Mouse (Mus musculus) right cerebral cortex, adult 18-20 months (tissue): ENCODE measurements at regions not wholly inside any gene's neighbourhood (a gene's known extent, or its start where the extent isn't known, plus 50 kb on each side); places are given as distances from the start of the nearest gene placed in this dataset.
A peak's percentile ranks its signal among the peaks of the same experiment; 100 is the strongest.

ENCODE experiments used
- DNase-seq: peaks from one replicate; pipeline ENCODE4 v3.0.0; 2022; ENCODE audit warnings: mixed read lengths

DNA sequence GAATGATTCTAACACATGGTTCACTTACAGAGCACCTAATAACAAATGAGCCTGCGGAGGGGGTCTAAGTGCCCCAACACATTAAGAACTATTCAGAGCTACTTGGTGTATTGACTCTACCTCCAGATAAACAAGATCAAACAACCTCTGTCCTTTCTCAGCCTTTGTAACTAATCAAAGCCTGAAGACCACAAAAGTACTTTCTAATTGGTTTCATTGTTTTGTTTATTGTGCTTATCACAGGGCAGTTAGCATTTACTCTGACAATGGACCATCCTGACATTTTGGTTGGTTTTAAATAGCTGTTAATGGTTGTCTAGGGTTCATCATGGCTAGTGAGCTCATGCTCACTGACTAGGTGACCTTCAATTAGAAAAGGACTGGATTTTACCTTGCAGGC is 435.2 kb upstream of the 4930412O13Rik start:
- no peak for DNase-seq

DNA sequence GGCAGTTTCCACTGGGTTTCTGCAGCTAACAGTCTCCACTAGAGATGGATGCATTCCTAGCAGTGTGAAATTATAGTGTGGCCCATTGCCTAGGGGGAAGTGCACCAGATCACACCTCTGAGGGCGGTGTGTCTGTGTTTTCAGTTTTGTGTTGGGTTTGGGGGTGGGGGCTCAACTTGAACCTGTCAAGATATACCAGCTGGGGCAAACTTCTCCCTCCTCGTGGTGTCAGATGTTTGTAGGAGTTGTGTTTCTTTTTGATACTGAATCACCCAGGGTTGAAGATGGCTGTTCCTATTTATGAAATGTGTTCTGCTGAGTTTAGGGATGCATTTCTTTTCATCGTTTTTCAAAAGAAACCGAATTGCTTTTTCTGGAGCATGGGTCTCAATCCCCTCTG is 416.6 kb upstream of the 4930412O13Rik start:
- peak; percentile 53 for DNase-seq

DNA sequence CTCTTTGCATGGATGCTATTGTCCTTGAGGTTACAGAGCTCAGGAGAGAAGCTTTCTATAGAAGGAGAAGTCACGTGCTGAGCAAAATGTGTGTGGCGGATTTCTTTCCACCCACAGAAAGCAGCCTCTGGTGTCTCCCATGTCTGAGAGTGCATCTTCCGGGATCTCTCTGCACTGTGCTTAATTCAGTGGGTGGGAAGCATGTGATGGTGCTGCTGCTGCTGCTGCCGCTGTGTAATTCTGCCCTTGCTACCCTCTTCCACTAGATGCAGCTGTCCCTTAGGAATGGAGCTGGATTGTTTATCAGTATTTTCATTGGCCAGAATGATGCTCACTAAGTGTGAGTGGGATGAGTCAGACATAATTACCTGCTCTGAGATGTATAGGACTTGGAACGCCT is 416.2 kb upstream of the 4930412O13Rik start:
- peak; percentile 55 for DNase-seq

DNA sequence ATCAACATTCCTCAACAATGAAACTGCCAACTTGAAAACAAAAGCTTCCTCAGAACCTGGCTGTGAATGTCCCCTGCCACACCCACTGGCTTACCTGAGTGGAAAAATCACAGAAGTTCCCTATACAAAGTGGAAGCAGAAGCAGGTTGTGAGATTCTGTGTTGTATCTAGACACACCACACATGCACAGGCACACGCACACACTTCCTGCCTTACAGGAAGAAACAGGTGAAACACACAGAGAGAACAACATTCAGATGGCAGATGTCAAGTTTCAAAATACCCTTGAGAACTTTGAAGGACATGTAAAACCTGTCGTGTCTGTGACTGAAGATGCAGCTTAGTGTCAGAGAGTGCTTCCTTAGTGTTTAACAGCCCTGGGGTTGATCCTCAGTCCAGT is 413.5 kb upstream of the 4930412O13Rik start:
- no peak for DNase-seq

DNA sequence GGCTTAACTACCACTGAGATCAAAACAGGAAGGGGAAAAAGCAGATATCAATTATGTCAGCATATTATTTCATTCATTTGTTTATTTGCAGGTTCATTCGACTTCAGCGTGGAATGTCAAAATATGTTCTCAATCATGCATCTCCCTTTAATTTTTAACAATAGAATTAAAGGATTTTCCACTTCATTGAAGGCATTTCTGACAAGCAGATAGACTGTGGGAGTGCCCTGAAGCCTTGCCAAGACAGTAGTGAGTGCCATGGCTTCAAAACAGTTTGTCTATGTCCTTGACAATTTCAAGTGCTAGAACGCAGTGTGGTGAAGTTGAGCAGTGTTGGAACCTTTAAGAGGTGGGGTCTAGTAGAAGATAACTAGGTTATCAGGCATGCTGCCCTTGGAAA is 412.4 kb upstream of the 4930412O13Rik start:
- no peak for DNase-seq

DNA sequence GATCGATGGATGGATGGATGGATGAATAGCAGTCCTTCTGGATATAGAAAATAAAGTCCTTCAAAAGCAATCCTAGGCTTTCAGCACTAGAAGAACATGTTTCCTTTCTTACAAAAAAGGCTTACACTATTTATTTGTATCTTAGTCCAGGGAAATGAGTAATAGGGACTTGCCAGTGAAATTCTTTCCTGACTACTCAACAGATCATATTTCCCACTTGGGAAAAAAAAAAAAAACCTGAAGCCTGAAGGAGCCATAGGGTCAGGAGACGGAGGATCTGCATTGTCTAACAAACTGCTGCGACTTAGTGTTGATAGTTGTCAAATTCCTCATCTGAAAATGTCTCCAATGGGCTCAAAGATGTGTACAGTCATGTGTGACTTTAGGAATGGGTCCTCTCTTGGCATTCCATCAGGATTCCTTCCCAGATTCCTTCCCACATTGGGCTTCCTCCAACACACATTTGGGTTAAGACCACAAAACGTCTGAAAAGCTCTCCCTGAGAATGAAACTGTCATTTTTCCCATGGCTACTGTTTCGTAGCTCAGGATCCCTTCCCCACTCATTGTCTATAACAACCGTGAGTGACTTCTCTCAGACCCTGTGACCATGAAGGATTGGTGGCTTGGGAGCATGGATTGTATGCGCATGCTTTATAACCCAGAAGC is 399.2 kb upstream of the 4930412O13Rik start:
- DNase-seq: no peak

DNA sequence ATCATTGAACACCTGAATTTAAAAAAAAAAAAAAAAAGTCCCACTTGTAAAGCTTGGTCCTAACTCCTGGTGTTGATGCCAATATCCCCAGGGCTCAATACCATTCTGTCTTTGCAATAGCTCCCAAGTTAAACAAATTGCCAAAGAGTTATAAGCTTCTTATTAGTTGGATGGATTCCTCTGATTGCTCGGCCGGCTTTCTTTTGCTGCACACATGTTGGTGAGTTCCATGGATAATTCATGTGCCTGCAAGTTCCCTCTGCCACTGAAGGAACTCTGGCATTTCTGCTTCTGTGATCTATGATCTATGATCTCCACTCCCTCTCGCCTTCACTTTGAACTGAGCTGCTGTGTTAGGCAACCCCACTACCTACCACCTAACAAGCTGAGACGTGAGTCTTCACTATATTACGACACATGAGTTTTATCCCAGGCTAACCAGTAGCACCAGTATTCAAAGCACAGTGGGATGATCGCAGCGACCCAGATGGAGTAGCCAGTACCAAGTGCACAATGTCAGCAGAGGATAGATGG is 393.6 kb upstream of the 4930412O13Rik start:
- no peak for DNase-seq

DNA sequence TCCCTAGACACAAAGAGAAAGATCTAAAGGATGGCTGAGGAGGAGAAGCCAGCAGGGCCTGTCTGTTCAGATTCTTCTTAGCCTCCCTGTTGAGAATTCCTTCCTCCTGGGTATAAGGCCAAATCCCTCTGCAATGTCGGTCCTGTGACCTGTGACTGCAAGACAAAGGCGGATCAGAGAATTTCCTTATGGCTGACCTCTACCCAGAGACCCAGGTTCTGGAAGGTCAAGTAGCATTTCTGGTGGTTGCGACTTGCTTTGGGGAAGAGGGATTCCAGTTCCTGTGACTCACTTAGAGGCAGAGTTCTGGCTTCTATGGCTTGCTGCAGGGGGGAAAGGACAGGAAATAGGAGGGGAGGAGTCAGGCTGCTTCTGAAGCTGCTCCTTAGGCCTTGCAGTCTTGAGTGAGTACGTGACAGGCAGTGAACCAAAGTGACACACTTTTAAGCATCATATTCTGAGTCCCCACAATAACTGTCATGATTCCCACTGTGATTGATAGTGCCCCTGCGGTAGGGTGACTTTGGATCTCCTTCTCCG is 387.4 kb upstream of the 4930412O13Rik start:
- no peak for DNase-seq

DNA sequence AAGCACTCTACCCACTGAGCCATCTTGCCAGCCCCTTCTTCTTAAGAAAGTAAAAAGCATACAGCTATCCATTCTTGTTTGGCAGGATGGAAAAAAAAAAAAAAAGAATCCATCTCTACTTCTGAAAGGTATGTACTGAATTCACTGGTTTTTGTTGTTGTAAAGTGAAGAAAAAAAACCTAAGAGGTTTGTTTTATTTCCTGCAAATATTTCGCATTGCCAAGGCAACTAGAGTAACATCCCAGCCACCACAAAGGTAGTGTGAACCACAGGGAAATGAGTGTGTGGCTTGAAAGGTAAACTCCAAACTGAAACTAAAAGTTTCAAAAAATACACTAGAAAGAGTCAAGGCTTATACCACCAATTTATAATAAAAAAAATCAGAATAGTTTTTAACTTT is 361.0 kb upstream of the 4930412O13Rik start:
- no peak for DNase-seq

DNA sequence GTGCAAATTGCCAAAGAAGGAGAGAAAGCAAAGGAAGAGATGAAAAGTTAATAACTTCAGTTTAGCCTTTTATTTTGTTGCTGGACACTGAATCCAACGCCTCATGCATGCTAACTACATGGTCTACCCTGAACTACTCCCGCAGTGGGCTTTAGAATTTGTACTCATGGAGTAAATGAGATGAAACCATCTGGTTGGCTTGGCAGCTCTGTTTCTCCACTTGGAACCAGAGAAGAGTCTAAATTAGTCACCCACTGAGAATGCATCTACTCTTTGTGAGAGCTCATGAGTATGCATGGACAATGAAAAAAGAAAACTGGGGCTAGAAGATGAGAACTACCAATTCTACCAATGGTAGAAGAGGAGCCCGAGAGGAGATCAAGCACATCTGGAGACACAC is 355.1 kb upstream of the 4930412O13Rik start:
- DNase-seq: no peak

DNA sequence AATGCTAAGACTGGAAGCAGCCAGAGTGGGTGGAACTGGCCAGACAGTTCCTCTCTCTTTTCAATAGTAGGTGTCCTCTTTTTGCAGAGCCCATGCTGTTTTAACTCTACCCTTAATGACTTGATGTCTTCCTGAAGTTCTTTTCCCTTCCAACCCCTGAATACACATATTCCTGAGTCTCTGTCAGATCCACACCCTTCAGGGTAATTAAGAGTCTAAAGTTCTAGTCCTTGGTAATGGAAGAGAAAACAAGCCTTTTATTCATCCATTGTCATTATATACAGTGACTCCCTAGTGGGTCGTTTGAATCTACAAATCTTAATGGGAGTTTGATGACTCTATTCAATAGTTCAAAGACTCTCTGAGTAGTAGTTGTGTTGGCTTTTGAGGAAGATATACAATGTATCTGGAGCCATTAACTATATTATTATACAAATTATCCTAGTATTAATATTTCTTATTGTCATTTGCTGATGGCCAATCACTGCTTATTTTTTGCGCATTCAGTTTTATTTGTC is 345.9 kb upstream of the 4930412O13Rik start:
- DNase-seq: no peak

DNA sequence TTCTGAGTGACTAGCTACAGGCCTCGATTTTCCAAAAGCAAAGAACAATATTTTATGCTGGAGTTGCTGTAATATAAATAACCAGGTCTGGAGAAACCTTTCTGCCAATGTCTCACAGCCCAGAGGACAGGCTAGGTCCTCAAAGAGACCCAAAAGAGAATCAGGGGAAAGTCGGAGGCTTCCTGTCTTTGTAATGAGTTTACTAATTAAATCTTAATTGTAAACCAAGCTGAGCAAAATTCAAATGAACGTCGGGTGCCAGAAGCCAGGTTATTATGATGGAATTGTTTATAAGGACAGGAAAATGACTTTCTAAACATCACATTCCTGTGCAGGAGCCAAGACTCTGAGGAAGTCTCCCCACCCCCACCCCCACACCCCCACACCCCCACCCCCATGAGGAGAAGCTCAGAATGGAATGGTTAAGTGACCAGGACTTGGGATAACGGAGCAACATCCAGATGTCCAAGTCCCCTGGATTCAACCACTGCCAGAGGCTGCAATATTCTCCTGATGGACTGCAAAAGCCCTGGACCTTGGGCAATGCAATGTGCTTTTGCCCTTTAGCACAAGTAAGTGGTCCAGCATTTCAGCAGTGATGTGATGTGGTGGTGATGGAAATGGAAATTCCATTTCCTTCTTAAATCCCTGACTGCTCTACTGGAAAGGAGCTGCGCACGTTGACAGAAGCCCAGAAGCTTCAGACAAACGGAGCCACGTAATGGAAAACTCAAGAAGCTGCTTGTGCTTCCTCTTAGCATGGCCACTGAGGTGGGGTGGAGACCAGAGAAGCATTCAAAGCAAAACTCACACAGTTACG is 333.1 kb upstream of the 4930412O13Rik start:
- DNase-seq: no peak

DNA sequence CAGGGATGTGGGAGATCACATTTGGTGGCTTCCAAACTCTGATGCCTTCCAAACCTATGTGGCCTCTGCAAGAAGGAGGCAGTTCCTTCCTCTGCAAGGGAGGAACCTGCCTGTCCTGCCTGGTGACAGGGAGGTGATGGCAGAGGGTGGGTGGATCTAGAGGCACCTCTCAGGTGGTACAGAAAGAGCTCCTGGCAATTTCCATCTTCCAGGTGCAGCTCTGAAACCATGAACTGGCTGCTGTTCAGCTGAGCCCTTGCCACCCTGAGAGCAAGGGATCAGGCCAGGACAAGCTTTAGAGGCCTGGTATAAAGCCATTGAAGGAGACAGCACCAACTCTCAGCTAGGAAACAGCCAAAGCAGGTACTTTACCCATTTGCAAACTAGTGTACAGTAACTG is 327.7 kb upstream of the 4930412O13Rik start:
- no peak for DNase-seq

DNA sequence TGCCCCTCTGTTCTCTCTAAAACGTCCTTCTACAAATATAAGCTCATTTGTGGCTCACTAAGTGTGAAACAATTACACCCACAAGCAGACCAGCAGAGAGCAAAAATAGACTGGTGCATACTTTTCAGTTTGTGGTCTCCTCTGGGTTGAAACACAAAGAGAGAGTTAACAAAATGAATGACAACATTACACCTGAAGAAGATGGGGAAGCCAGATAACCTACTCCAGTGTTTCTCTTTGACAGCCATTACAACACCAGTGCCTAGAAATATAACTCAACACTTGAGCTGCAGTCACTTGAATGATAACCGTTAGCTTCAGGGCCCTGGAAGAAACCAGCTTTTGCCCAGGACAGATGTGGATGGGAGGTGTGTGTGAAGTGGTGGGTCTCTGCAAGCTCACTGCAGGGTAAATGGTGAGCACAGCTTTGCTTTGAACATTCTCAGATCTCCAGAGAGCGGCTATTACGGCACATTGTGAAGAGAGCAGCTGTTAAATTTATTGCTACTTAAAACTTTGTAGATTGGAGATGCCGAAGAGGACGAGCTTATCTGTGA is 316.5 kb upstream of the 4930412O13Rik start:
- no peak for DNase-seq

DNA sequence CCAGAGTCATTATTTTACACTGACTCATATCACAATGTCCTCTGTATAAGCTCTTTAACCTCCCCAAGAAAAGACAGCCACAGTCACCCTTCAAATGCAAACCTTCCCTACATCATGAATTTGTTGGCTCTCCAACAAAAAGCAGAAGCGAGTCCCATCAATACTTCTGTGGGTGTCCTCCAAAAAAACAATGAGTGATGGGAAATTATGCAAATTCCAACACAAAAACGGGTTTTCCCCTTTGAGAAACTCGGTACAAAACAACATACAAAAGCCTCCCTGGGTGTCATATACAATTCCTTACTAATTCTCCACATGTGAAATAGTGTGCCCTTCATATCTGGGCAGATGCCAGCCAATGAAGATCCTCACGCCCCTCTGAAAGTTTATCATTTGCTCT is 311.8 kb upstream of the 4930412O13Rik start:
- DNase-seq: no peak

DNA sequence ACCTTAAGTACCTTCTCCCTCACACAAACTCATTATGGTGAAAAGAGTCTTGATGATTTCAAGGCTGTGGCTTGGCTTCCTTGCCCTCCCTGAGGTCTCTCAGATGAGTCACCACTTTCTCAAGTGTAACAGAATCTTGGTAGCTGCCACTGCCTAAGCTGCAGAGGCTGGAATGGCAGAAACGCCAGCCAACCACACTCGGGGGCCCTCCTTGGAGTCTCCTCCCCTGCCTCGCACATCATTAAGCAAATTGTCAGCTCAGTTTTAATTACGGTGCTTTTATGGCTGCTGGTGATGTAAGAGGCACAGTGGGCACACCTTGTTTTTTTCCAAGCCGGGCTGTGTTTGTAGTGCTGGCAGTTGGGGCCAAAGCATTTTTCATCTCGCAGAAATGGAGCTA is 306.9 kb upstream of the 4930412O13Rik start:
- peak; percentile 1 for DNase-seq

DNA sequence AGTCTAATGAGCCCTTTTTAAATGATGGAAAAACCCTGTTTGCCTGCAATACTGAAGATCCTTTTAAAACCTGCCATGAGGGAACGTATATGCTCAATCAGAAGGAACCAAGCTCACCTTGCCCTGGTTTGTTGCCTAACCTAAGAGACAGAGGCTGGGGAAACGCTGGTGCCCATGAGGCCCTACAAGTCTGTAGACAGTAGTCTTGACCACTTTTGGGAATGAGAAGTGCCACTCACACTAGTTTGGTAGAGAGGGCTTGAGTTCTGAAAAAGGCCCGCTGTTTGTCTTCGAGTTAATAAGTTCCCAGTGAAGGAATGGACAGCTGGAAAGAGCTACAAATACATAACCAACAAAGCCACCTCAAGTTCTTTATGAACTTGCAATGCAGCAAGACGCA is 306.4 kb upstream of the 4930412O13Rik start:
- no peak for DNase-seq

DNA sequence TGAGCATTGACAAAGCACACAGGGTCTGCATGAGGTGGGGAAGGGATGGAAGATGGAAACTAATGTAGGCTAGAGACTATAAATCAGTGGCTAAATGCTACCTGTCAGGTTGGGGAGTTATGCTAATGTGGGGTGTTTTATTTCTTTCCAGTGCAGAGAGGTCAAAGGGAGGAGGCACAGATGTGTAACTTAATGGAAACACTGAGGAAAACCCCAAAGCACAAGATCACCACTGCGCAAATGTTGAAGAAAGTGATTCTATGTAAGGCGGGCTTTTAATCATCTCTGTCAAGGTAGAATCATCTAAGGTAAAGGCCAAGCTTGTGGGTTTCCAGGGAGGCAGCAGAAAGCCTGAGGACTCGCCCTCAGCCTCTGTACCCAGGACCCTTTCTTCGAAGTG is 303.2 kb upstream of the 4930412O13Rik start:
- no peak for DNase-seq

DNA sequence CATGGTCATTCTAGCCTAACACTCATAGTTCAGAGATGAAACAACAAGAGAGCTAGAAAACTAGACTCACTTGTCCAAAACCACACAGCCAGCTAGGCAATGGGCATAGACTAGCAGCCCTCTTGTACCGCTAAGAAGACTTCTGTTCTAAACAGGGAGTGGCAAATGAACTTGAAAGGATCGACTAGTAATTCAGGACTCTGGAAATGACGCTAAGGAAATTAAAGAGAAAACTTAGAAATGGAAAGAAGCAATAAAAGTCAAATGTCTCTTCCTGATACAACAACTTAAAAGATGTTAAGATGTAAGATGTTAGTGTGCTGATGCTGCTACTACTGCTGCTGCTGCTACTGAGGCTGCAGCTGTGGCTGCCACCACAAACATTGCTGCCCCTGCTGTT is 293.7 kb upstream of the 4930412O13Rik start:
- no peak for DNase-seq

DNA sequence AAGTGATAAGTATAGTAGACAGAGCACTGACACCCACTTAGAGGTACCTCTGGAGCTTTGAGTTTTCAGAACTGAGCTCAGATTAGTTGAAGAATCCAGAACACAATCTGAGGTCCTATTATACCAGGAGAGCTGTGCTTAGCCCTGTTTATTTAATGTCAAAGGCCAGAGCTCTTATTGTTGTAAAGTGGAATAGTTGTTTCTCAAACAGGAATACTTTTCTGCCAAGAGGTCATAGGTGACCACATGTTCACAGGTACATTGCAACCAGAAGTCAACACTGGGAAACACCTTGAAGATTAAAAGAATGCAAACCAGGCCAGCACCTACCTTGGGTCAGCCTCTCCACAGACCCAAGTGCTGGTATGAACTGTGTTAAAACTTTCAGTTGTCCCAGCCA is 291.9 kb upstream of the 4930412O13Rik start:
- DNase-seq: no peak

DNA sequence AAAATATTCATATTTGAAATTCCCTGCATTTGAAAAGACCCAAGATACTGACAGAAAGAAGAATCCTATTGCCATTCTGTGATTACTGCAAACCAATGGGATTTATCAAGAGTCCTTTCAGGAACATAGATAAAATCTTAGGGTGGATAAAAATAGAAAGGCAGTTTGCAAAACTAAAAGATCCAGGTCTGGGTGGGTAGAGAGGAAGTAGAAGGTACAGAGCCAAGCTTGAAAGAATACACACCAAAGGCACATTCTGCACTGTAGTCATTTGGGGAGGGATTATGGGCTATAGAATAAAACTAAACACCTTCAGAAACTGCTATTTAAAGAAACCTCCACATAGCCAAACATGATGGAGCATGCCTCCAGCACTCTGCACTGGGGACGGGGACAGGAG is 288.5 kb upstream of the 4930412O13Rik start:
- DNase-seq: no peak

DNA sequence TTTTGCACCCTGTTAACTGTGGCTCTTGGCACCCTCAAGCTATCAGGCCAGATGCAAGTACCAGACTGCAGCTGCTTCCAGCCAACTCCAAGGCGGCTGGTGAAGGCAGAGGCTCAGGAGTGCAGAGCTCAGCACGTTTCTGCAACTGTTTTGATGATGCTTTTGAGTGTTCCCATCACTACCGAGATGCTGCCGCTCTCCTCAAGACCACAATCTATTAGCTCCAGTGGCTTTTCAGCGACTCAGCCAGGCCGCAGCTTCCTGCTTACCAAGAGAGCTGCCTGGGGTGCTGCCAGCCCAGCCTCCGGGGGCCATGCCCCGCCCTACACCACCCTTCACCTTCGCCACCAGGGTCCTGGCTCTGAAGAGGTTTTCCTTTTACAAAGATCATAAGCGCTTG is 287.1 kb upstream of the 4930412O13Rik start:
- DNase-seq: peak; percentile 2

DNA sequence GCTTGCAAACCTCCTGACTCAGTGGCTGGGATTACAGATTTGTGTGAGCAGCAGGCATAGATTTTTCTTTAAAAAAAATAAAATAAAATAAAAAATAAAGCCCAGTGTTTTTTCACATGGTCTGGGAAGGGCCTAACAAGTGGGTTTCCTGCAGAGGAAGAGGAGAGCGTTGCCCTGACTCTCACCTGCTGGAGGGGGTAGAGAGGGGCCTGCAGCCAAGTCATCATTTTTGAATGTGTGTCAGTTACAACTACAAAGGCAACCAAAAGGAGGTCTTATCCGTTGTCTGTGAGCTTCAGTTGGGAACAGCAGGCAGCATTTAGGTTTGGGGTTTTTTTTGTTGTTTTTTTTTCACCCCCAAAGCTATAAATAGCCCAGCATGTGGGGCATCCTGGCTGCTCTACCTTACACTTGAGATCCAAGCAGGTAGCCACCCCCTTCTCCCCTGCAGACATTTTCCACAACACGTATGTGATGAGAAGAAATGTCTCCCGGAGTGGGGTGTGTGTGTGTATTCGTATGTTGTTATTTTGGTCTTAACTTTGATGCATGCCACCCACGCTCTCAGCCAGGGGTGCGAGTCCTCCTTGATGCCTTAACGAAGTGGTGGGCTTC is 285.7 kb upstream of the 4930412O13Rik start:
- DNase-seq: no peak
